Mouse (Mus musculus): Measurements from ENCODE around the gene Zfyve27.

DNA sequence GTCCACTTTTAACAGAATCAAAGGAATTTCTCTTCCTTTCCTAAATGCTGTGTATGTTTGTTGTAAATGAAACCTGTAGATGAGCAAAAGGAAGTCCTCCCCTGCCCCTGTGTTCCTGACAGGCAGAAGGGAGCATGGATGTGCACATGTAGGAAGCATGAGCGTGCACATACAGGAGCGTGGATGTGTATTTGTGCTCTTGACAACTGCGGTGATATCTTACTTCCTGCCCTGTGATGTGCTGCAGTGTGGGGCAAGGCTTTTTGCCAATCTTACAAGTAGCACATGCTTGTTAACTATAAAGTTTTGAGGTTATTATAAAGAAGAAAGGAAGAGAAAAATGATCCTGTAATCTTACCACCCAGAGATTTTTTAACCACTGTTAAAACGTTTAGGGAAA is 26.0 kb downstream of the Zfyve27 start:
- no peak for TF ChIP-seq CTCF (conservative IDR thresholded peaks at IDR 0.05; ENCODE audit: low read length)
- TF ChIP-seq NANOG (IDR thresholded peaks at IDR 0.05; ENCODE audit: borderline replicate concordance, low read length), result no peak
